Mouse (Mus musculus) kidney, postnatal 36 days (tissue): ENCODE measurements at regions not wholly inside any gene's neighbourhood (a gene's known extent, or its start where the extent isn't known, plus 50 kb on each side); places are given as distances from the start of the nearest gene placed in this dataset.
A peak's percentile ranks its signal among the peaks of the same experiment; 100 is the strongest.

Experiments used
- DNase-seq, 2 experiments: peaks; one replicate each; pipeline ENCODE4 v3.0.0; 2021 to 2022; ENCODE audit warnings: mixed read lengths in 2 of 2

DNA sequence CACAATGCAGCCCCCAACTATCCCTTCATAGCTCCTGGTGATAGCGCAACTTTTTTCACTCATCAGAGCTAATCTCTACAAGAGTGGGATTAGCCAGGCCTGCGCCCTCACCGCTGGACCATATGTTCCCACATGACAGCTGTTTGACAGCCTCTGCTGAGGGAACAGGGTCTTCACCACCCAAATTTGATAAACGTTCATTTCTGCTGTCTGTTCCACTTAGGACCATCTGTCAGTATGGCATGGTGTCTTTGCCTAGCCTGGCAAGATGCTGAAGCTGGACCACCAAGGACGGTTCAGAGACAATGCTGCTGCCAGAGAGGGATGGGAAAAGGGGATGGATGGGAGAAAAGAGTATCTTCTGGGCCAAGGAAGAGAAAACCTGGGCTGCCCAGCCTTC, 321.4 kb downstream of the Mycn start:
- no peak for DNase-seq

DNA sequence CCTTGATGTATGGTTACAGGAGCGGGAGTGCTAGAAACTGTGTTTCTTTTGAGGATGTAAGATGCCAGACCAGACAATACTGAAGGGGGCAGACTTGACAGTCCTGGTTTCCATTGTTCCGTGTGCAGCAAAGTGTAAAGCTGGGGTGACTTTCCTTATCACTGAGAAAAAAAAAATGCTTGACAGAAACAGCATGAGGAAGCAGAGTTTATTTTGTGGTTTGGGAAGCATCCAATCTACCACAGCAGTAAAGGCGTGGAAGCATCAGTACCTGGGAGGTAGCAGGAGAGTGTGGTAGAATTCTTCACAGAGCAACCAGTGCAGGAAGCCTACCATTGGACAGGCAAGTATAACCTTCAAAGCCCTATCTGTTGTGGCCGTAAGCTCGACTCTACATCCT, 322.3 kb downstream of the Mycn start:
- DNase-seq = no peak

GRCm38 (mm10) chr12:12612520-12612919, 329.2 kb downstream of the Mycn start:
- no peak for DNase-seq

DNA sequence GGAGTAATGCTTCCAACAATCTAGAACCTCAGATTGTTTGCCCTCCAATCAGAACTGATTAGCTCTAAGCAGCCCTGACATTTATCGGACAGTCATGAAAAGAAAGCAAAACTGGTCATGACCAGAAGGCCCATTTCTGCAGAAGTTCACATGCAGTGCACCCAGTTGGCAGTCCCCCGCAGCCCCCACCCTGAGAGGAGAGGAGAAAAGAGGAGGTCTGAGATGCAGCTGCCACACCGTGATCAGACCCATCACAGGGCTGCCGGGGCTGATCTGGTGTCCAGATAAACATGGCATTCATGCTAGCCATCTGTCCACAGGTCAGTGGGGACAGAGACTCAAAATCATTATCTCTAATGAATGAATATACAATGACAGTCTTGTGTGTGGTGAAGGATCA, 330.9 kb downstream of the Mycn start:
- DNase-seq = no peak

DNA sequence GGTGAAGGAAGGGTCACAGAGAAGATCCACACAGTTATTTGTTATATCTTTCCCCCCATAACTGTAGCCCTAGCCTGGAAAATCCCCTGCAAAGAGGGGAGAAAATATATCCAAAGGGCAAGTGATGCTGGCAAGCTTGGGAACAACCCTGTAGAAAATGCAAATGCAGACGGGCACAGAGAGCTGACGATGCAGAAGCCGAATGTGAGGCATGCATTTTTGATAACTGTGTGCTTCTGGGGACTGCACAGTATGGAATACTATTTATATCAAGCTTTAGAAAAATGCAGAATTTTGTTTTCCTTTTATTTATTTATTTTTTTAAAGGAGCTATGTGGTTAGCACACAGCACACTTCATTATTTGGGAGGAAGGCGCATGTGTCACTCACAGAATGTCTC, 333.7 kb downstream of the Mycn start:
- DNase-seq = no peak

DNA sequence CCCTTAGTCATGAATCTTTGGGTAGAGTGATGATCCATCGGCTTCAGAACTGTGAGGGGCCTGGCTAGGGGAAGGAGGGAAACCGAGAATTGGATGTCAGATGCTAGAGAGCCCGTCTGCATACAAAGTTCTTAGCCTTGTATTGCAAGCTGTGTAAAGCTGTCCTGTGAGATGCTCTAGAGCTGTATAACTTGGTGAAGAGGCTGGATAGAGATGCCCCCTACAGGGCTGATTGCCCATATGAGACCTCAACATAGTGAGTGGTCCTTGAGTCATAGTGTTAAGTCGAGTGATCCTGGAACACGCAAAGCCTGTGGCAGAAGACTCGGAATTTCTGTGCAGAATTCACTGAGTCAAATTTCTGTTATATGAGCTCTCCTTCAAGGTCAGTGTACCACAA, 334.8 kb downstream of the Mycn start:
- DNase-seq = no peak

GRCm38 (mm10) chr12:12605495-12605894, 336.2 kb downstream of the Mycn start:
- DNase-seq = no peak

GRCm38 (mm10) chr12:12601362-12601761, 339.4 kb downstream of the Fam49a start:
- no peak for DNase-seq

DNA sequence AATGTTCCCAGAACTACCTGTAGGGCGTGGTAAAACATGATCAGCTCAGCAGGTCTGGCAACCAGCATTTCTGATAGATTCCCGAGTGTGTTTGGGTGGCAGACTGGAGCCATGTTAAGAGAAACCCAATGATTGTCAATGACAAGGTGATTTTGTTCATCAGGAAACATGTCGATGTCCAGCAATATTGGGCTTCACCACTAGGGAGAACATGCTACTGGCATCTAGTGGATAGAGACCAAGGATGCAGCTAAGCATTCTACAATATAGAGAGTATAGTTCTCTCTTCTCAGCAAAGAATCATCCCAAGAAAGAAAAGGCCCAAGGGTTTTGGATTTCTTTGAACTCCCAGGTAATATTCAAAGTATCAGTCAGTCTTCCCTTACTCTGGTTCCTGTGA, 333.5 kb downstream of the Fam49a start:
- no peak for DNase-seq

GRCm38 (mm10) chr12:12594567-12594966, 332.6 kb downstream of the Fam49a start:
- no peak for DNase-seq

DNA sequence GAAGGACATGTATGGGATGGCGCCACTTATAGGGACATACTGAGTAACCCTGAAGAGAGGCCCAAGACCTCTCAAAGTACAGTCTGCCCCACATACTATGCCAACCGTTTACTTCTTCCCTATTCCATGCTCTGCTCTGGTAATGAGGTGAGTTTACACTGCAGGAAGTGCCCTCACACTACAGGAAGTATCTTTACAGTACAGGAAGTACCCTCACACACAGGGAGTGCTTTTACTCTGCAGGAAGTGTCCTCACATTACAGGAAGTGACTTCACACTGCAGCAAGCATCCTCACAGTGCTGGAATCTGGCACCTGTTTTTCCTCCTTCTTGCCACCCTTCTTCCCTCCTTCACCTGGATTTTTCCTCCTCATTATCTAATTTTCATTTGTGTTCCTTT, 331.4 kb downstream of the Fam49a start:
- no peak for DNase-seq

DNA sequence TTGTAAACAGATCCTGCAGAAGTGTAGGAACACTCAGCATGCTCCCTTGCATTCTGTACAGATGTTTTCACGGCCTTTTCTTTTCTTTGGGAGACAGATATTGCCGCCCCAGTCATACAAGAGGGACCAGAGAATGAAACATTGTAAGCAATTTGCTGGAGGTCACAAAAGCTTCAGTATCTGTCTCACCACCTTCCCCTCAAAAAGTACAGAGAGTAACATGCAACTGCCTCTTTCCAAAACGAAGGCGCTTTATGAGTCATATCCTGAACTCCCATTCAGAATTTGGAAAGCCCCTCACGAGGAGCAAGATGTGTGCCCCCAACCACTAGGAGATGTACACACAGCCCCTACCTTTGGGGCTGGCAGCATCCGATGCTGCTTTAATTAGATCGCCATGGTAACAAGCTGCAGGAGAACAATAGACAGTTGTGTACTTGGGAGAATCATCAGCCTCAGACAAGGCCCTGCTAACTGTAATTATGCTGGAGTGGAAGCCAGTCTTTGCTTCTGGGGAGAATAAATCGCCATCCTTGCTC, 328.9 kb downstream of the Fam49a start:
- no peak for DNase-seq

GRCm38 (mm10) chr12:12588771-12589370, 326.9 kb downstream of the Fam49a start:
- no peak for DNase-seq

DNA sequence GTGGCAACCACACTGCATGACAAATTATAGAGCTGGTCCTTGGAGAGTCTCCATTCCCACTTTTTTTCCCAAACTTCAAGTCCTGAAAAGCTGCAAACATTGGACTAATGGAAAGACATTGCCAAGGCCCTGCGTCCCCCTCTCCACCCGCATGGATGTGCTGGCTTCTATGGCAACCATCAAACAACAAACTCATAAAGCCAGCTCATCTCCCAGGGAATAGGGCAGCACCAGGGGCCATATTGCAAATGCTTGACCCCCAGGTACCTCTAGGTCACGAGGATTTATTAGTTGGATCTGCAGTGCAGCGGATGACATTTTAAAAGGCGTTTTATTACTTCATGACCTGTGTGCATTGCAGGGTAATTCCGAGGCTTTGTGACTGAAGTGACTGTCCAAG, 324.5 kb downstream of the Fam49a start:
- no peak for DNase-seq

DNA sequence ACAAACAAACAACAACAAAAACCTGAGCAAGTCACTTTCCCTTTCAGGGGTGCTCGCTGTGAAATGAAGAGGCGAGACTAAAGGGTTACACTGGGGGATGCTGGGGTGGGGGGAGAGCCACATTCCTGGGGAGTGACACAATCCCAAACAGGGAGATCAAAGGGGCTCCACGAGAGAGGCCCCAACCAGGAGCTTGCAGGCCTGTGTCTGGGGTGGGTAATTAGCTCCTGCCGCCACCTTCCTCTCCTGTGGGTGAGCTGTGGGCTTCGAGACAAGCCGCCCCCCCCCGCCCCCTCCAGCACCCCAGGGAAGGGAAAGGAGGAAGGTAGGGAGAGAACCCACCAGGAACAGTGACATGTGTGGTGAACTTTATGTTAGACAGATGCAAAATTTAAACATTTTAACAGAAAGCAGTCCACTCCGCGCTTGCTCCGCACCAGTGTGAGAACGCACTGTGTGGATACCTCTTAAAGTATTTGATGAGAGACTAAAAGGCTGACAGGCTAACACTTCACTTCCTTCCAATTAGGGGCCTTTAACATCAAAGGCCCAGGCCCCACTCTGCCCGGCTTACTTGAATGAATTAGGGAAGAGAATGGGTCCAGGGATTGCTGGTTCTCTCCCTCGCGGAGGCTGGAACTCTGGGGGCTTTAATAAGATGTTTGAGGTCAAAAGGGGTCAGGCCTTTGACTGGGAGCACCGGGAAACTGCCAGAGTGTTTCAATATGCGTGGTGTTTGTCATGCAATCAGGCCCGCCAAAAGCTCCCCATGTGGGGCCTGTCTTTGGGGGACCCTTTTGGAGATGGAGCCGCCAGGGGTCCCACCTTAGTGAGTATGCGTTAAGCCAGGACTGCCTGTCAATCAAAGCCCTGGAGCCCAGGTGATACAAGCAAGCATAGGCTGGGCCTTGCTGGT, 319.6 kb downstream of the Fam49a start:
- DNase-seq = no peak

DNA sequence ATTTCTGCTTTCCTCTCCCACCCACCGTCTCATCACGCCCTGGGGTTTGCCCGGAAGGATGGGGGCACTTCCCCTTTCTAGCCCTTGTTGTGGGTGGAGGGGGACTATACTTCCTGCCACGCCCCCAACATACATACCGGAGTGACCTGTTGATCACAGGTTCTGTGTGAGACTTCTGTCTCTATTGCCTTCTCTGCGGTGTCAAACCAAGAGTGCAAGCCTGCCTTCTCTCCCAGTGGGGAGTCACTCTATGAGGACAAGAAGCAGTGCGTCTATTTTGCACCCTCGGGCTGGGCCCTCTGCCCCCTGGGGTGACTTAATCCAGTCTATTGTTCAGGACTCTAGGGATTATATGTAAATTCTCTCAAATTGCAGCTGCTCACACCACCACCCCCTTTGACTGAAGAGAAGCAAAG, 318.8 kb downstream of the Fam49a start:
- DNase-seq = peak in 1 of 2 experiments; percentile 6

DNA sequence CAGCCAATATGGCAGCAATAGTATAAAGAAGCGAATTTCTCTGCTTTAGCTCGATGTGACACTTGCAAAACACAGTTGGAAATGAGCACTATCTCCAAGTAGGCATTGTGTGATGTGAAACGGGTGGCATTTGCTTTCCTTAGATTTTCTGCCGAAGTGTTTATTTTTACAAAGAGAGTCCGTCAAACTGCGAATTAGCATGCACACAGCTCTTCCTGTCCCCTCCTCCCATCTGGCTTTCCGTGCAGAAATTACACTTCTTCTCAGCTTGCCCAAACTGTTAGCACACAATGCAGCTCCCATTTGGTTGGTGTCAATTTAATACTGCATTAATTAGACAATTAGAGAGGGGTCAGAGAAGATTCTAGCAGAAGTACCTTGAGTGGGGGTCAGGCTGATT, 316.3 kb downstream of the Fam49a start:
- no peak for DNase-seq

GRCm38 (mm10) chr12:12570563-12571251, 308.8 kb downstream of the Fam49a start:
- no peak for DNase-seq

- no peak for DNase-seq
Observed at GRCm38 (mm10) chr12:12567734-12568104, 305.8 kb downstream of the Fam49a start.

DNA sequence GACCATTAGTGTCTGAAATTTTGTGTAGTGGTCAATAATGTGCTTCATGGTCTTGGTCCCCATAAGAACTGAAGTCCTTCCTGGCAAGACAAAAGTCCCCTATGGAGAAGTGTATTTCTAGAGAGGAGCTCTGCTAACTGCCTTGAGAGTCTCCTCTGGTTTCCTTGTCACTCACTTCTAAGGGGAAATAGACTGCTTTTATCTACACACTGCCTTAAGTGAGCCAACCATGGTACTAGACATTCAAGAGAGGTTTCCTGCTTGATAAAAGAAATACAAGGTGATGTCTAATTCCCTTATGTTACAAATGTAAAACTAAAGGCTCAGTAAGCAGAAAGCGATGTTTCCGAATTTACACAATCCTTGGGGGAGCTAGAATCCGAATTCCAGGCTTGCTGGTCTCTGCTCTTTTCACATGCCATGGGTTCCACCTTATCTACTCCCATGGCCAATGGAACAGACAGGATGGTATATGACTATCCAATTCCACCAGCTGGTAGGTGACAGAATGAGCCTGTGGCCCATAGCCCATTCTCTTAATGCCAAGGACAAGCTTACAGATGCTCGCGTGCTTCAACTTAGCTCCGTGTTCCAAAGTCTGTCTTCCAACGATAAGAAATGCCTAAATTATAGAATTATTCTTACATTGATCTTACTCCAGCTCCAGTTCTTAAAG, 305.3 kb downstream of the Fam49a start:
- no peak for DNase-seq

GRCm38 (mm10) chr12:12562267-12562666, 300.3 kb downstream of the Fam49a start:
- DNase-seq = no peak

DNA sequence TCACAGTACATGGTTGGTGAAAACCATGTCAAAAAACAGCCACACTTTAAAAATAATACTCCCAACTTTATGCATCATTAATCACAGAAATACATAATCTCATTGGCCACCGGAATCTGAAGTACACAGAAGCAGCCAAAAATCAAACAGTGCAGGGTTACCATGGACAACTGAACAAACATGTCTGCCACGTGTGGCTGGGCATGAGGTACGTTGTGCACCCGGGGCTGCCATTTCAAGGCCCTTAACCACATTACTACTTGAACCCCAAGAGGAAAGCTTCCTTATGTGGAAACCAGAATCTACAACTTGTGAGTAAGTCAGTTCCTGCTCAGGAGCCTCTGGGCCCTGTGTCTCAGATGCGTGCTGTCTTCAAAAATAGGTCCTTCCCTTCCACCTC, 289.9 kb downstream of the Fam49a start:
- peak; percentile 5 to 10 for DNase-seq

DNA sequence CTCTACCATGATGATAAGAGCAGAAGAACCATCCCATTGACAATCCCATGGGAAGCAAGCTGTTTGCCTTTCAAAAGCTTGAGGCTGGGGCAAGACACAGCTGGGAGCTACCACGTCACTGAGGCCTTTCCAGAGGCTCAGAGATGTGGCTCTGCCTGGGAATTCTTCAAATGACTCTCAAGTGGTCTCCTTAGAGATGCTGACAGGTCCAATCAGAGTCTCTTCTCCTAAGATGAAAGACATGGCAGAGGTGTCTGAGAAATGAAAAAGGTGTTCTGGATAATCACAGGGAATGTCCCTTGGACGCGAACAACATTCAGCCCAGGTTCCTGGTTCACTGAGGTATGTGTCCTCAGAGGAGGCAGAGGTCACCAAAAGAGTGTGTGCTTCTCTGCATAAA, 287.7 kb downstream of the Fam49a start:
- DNase-seq = no peak
